Mouse (Mus musculus) liver, embryonic 12.5 days (tissue): ENCODE measurements at regions not wholly inside any gene's neighbourhood (a gene's known extent, or its start where the extent isn't known, plus 50 kb on each side); places are given as distances from the start of the nearest gene placed in this dataset.
"Not testable (repeated sequence)": the region's sequence is repeated elsewhere in the genome, so short reads cannot be mapped to it uniquely, and the experiment has no call there.

Experiments
- ATAC-seq: fragments of 200-750 bp; cut with Nextera tagmentation; 2 replicates; pipeline ENCODE4 v1.8.0; 2017; ENCODE audit warnings: moderate number of reproducible peaks, mild to moderate bottlenecking, moderate library complexity
- H3K27ac ChIP-seq: fragments of 300-500 bp; sonication (generic); 2 replicates; pipeline ENCODE4 v1.5.1; 2016; ENCODE audit warnings: mild to moderate bottlenecking
- H3K27me3 ChIP-seq: fragments of 300-500 bp; sonication (generic); replicated peaks from 2 replicates; pipeline ENCODE4 v1.6.1; 2016; ENCODE audit warnings: mild to moderate bottlenecking, moderate library complexity
- H3K36me3 ChIP-seq: fragments of 300-500 bp; sonication (generic); 2 replicates; pipeline ENCODE4 v1.6.1; 2016; ENCODE audit warnings: mild to moderate bottlenecking, moderate library complexity
- H3K4me1 ChIP-seq: fragments of 300-500 bp; sonication (generic); 2 replicates; pipeline ENCODE4 v1.6.1; 2016
- H3K4me2 ChIP-seq: fragments of 300-500 bp; sonication (generic); 2 replicates; pipeline ENCODE4 v1.6.1; 2016; ENCODE audit warnings: mild to moderate bottlenecking, moderate library complexity
- H3K4me3 ChIP-seq: fragments of 300-500 bp; sonication (generic); 2 replicates; pipeline ENCODE4 v1.5.1; 2016; ENCODE audit warnings: mild to moderate bottlenecking, moderate library complexity
- H3K9ac ChIP-seq: fragments of 300-500 bp; sonication (generic); 2 replicates; pipeline ENCODE4 v1.6.1; 2016; ENCODE audit warnings: mild to moderate bottlenecking, moderate library complexity
- H3K9me3 ChIP-seq: fragments of 300-500 bp; sonication (generic); replicated peaks from 2 replicates; pipeline ENCODE4 v1.6.1; 2016; ENCODE audit warnings: mild to moderate bottlenecking, moderate library complexity
- WGBS: fragments of 180-500 bp; shearing (Covaris S2); methylation state at CpG from one replicate; pipeline ENCODE4 v1.1.7; 2016; ENCODE audit not compliant: insufficient replicate concordance; 5-methylcytosine and 5-hydroxymethylcytosine counted together

DNA sequence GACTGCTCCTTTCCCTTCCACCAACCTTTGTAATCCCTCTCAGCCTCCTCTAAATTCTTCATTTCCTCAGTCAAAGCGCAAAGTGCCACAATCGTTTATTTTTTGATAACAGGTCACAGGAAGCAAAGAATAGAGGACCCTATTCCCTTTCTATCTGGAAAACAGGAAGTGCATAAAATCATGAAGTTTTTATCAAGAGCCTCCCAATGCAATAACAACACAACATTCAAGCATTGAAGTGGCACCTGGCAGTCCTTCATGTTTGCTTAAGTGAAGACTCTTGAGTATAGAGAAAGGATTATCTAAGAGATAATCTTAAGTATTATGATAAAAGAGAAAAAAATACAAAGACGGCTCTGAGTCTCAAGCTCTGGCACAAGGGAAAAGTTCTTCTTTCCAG, 111.9 kb downstream of the Ibtk start:
- Histone ChIP-seq H3K36me3 (no peaks in the 10 kb centered on the region), H3K4me1 (no peaks in the 10 kb centered on the region), H3K27ac (no peak overlapping the region), H3K4me3 (no peak overlapping the region), H3K27me3 (no peaks in the 10 kb centered on the region), H3K9me3 (no peaks in the 10 kb centered on the region), H3K9ac (no peak overlapping the region), H3K4me2 (no peak overlapping the region)
- WGBS, result 59% methylated on average over 3 of the region's 3 CpGs
- ATAC-seq, result no peak

DNA sequence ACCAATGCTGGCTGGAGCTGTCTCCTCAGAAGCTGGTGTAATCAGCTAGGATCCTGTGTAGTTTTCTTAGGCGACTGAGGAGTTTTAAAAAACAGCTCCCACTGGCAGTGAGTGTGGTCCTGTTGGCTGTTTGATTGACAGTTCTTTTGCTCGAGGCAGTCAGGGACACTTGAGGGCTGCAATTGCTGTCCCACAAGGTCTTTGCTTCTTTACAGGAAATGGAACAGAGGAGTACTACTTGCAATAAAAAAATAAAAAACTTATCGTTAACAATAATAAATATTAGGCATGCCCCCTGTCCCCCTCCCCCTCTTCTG, 113.0 kb downstream of the Ibtk start:
- 54% methylated on average over 3 of the region's 3 CpGs for WGBS
- H3K4me2 ChIP-seq, result no peak overlapping the region
- no peak for ATAC-seq

DNA sequence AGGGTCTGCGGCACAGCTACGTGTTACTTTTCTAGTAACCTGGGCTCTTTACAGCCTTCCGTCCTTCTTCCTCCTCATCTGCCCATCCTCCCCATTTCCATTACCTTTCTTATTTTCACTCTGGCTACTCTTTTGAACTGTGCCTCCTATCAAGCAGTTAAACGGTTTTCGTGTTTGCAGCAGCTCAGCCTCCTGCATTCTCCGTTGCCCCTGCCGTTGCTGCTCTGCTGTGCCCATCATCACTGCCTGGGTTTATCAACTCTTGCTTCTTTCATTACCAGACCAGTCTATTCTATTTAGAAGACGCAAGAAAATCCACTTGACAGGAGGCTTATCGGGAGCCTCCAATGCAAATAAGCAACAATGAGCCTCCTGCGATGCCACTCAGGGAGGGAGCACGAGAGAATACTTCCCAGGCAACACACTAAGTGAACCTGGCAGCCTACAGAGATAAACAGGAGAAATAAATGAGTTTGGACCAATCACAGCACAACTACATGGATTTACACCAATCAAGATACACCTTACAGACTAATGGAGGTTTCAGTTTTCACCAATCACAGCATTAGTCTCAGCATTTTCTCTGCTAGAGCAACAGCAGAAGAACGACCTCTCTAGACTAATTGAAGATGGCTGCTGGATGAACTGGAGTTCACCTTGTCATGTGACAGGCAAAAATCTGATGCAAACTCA, 113.5 kb downstream of the Ibtk start:
- no peaks in the 10 kb centered on the region for H3K4me1 ChIP-seq
- no peak overlapping the region for H3K9ac ChIP-seq
- H3K36me3 ChIP-seq, result no peaks in the 10 kb centered on the region
- no peak overlapping the region for H3K4me3 ChIP-seq
- H3K9me3 ChIP-seq, result no peaks in the 10 kb centered on the region
- no peak for ATAC-seq
- no peak overlapping the region for H3K4me2 ChIP-seq
- 83% methylated on average over 12 of the region's 12 CpGs for WGBS
- no peaks in the 10 kb centered on the region for H3K27me3 ChIP-seq
- H3K27ac ChIP-seq, result no peak overlapping the region

More for the DNA sequence above, 113.0 kb downstream of the Ibtk start:
- Histone ChIP-seq H3K27me3 (no peaks in the 10 kb centered on the region), H3K4me3 (no peak overlapping the region), H3K9ac (no peak overlapping the region), H3K4me1 (no peaks in the 10 kb centered on the region), H3K36me3 (no peaks in the 10 kb centered on the region), H3K9me3 (no peaks in the 10 kb centered on the region), H3K27ac (no peak overlapping the region)

DNA sequence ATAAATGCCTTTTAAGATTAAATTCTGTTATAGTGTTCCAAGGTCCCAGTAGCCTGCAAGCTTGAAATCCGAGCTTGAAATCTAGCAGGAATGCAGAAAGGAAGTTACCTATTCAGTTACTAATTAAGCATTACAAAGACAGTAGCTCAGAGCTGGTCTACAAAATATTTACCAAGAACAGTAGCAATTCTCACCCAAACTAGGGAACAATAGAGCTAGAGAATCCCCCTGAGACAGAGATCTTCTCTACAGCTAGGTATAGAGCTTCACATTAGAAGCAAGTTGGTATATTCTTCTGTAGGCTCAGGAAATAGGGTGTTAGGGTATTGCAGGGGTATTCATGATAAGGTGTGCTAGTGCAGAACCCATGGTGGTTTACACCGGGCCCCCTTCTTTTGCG, 114.3 kb downstream of the Ibtk start:
- not testable (repeated sequence) for ATAC-seq, H3K4me1 ChIP-seq, H3K4me2 ChIP-seq, H3K4me3 ChIP-seq, H3K27ac ChIP-seq, H3K36me3 ChIP-seq, H3K9me3 ChIP-seq, H3K9ac ChIP-seq, H3K27me3 ChIP-seq
- WGBS, result 70% methylated on average over 3 of the region's 3 CpGs

DNA sequence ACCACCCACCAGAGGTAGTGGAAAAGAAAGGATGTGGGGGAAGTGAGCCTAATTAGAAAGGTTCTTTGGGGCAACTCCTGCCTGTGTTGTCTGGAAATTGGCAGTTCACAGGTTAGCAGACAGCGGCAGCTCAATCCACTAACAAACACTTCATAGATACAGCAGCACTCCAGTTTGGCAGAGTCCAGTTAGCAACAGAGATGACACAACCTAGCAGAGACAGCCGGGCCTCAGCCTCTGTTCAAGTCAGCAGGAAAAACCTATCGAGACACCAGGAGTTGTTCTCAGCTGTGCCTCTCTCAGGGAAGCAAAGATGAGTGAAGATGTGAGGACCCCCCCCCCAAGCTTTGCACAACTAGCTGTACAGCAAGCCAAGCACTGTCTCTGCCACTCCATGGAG, 131.2 kb downstream of the Ibtk start:
- H3K4me3 ChIP-seq, result no peak overlapping the region
- no peak for ATAC-seq
- no peaks in the 10 kb centered on the region for H3K4me1 ChIP-seq
- no peak overlapping the region for H3K4me2 ChIP-seq
- H3K9me3 ChIP-seq, result no peaks in the 10 kb centered on the region
- H3K36me3 ChIP-seq, result no peaks in the 10 kb centered on the region
- no peaks in the 10 kb centered on the region for H3K27me3 ChIP-seq
- WGBS, result 70% methylated on average over 3 of the region's 3 CpGs
- no peak overlapping the region for H3K27ac ChIP-seq
- H3K9ac ChIP-seq, result no peak overlapping the region

DNA sequence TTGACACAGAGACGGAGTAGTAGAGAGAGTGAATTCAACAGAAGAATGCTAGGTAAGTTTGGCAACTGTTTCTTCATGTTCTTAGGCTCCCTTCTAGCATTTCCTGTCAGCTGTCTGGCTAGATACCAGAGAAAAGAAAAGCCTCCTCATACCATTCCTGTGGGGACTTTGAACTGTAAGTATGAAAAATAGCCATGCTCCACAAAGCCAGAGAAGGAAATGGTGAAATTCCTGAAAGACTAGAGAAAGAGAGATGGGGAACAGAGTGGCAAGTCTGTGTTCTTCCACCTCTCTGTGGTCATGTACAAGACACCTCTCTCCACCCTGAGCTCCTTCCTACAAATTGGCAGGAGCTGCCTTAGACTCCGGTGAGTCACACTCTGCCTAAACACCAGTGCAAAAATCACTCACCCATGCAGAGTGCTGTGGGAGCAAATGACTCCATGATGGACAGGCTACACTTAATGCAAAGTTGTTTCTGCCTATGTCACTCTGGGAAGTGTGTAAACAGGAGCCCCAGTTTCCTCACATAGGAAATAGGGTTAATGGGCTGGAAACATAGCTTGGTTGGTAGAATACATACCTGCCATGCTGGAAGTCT, 131.9 kb downstream of the Ibtk start:
- ATAC-seq, result no peak
- Histone ChIP-seq H3K9ac (no peak overlapping the region), H3K4me1 (no peaks in the 10 kb centered on the region), H3K9me3 (no peaks in the 10 kb centered on the region), H3K27me3 (no peaks in the 10 kb centered on the region), H3K36me3 (no peaks in the 10 kb centered on the region), H3K27ac (no peak overlapping the region), H3K4me3 (no peak overlapping the region), H3K4me2 (no peak overlapping the region)
- 67% methylated on average over 2 of the region's 2 CpGs for WGBS

DNA sequence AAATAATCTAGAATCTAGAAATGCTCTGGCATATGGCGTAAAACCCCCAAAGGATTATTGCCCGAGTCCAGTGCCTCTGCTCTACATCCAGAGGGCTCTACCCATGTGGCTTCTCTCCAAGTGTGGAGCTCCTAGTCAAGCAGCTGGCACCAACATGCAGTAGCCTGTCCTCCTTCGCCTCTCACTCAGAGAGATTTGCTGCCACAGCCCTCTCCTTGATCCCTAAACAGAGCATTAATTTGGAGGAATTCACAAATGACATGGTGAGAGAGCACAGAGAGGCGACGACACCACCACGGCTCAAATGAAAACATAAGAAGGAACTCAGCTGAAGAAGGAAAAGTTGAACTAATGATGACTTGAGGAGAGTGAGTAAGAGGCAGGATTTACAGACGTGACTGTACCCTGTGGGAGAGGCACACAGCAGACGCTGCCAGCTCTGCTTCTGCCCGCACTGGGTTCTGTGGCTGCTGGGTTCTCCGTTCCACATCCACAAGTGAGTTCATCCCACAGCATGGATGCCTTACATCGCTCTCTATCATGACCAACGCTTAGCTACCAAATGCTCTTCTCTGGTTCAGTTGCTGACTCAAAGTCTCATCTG, 132.8 kb downstream of the Ibtk start:
- Histone ChIP-seq H3K4me3 (no peak overlapping the region), H3K27me3 (no peaks in the 10 kb centered on the region), H3K9me3 (no peaks in the 10 kb centered on the region), H3K9ac (no peak overlapping the region), H3K4me1 (no peaks in the 10 kb centered on the region), H3K27ac (no peak overlapping the region), H3K36me3 (no peaks in the 10 kb centered on the region), H3K4me2 (no peak overlapping the region)
- WGBS, result 71% methylated on average over 12 of the region's 12 CpGs
- ATAC-seq, result no peak

DNA sequence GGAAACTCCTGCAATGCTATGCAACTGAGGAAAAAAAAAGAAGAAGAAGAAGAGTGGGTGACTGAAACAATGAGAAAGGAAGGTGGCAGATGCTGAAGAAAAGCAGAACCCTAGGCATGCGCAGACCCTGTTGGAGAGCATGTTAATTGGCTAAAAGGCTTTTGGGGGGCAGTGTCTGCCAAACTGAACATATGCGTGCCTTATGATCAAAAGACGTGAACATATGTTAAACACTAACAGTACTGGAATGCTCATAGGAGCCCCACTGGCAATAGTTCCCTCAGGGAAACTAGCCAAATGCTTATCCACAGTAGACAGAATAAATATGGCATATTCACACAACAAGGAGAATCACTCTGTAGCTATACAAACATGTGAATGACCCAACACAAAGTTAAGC, 140.0 kb downstream of the Ibtk start:
- Histone ChIP-seq H3K9ac (no peak overlapping the region), H3K27ac (no peak overlapping the region), H3K27me3 (no peaks in the 10 kb centered on the region), H3K4me2 (no peak overlapping the region), H3K4me3 (no peak overlapping the region), H3K9me3 (no peaks in the 10 kb centered on the region), H3K4me1 (no peaks in the 10 kb centered on the region), H3K36me3 (no peaks in the 10 kb centered on the region)
- ATAC-seq, result no peak
- 64% methylated on average over 3 of the region's 3 CpGs for WGBS

DNA sequence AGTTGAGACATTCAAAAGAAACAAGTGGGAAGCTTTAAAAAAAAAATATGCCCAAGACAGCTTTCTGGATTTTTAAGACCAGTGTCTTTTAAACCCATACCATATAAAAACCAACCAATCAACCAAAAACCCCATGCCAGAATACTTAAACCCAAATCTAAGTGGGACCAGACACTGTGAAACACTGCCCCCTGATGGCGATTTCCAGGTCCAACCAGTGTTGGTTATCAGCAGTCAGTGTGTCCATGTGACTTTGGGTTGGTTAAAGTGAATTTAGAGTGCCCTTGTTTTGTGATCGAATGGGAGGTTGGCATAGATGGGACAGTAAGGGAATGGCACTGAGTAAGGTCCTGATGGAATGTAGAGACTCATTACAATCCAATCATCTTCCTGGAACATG, 152.2 kb downstream of the Ibtk start:
- no peak overlapping the region for H3K4me3 ChIP-seq
- ATAC-seq, result no peak
- 16% methylated on average over 2 of the region's 2 CpGs for WGBS
- H3K27ac ChIP-seq, result no peak overlapping the region
- H3K27me3 ChIP-seq, result no peaks in the 10 kb centered on the region
- no peaks in the 10 kb centered on the region for H3K9me3 ChIP-seq
- no peaks in the 10 kb centered on the region for H3K36me3 ChIP-seq
- no peak overlapping the region for H3K9ac ChIP-seq
- H3K4me1 ChIP-seq, result no peaks in the 10 kb centered on the region
- H3K4me2 ChIP-seq, result no peak overlapping the region

DNA sequence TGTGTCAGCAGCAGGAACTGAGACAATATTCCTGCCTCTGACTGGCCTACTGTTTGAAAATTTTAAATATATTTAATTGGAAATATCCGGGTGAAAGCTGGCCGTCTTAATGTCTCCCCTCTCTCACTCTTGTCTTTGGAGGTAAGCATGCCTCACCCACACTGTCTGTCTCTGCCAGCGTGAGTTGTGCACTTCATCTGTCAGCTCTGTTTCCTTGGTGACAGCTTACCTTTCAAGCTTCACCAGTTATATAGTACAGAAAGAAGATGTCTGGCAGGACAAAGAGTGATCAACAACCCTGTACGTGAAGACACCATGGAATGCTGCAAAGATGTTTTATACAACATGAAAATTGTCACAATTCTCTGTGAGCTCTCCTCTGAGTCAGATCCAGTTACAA, 155.3 kb downstream of the Ibtk start:
- Histone ChIP-seq H3K27me3 (no peaks in the 10 kb centered on the region), H3K4me1 (no peaks in the 10 kb centered on the region), H3K9ac (no peak overlapping the region), H3K4me2 (no peak overlapping the region), H3K9me3 (no peaks in the 10 kb centered on the region), H3K36me3 (no peaks in the 10 kb centered on the region), H3K4me3 (no peak overlapping the region), H3K27ac (no peak overlapping the region)
- ATAC-seq, result no peak
- WGBS, result 71% methylated on average over 4 of the region's 4 CpGs

DNA sequence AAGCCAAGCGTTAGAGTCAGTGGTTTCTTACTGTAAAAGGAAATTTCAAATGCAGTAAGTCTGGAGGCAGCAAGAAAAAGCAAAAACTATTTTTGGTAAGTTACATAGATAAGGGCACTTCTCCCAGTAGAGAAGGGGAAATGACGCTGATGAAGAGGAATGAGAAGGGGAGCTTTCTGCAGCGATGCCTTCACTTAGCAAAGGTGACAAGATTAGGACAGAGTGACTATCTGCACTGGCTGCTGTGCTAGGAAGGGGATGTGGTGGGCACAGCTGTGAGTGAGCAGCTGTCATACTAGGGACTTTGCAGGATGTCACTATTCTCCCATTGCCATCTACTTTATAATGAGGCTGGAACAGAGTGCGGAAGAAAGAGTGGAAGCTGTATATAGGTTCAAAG, 156.5 kb downstream of the Ibtk start:
- WGBS, result 28% methylated on average over 4 of the region's 4 CpGs

DNA sequence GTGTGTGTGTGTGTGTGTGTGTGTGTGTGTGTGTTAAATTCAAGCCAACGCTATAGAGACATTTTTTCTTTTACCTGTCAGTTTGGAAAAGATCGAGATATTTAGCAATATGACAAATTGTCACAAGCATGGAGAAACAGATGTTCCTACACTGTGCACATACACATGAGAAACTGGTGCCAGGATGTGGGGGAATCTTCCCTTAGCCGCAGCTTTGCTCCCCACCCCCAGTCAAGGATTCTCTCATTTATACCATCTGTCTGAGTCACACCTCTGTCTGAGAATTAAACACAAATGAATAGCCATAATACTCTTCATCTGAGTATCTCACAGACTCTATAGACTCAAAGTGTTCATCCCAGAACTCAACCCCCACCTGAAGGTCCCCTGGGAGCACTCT, 159.9 kb downstream of the Ibtk start:
- Histone ChIP-seq H3K27ac (no peak overlapping the region), H3K27me3 (no peaks in the 10 kb centered on the region), H3K4me2 (no peak overlapping the region), H3K36me3 (no peaks in the 10 kb centered on the region), H3K9ac (no peak overlapping the region), H3K9me3 (no peaks in the 10 kb centered on the region), H3K4me1 (no peaks in the 10 kb centered on the region), H3K4me3 (no peak overlapping the region)
- ATAC-seq, result no peak
- WGBS, result 58% methylated on average over 3 of the region's 3 CpGs

More for the DNA sequence above, 156.5 kb downstream of the Ibtk start:
- Histone ChIP-seq H3K9me3 (no peaks in the 10 kb centered on the region), H3K4me3 (no peak overlapping the region), H3K4me1 (no peaks in the 10 kb centered on the region), H3K27ac (no peak overlapping the region), H3K9ac (no peak overlapping the region), H3K4me2 (no peak overlapping the region), H3K36me3 (no peaks in the 10 kb centered on the region), H3K27me3 (no peaks in the 10 kb centered on the region)
- peak; percentile 55; the same call in 1 of the 2 replicates for ATAC-seq

DNA sequence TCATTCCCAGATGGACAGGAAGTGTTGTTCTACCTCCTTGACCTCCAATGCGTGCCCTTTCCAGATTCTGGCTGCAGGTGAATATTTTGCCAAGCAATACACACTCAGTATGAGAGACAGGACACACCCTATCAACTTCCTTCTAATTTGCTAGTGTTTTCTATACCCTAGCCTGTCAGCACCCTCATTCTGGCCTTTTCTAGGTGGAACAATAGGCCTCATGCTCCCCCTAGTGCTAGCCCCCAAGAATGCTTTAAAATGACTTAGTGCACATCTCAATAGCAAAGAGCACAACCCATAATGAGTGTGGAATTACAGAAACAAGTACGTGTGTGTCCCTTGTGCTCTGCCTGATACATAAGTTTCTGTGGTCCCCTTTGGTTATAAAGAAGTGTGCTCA, 161.1 kb downstream of the Ibtk start:
- ATAC-seq, result no peak; the same call in 1 of the 2 replicates
- 27% methylated on average over 2 of the region's 2 CpGs for WGBS
- no peaks in the 10 kb centered on the region for H3K9me3 ChIP-seq

More for the DNA sequence above, 161.1 kb downstream of the Ibtk start:
- Histone ChIP-seq H3K4me1 (no peaks in the 10 kb centered on the region), H3K36me3 (no peaks in the 10 kb centered on the region), H3K27ac (no peak overlapping the region), H3K9ac (no peak overlapping the region), H3K27me3 (no peaks in the 10 kb centered on the region), H3K4me2 (no peak overlapping the region), H3K4me3 (no peak overlapping the region)
